Mouse (Mus musculus) ES-E14 (cell line): Measurements from ENCODE around the gene Fndc3b. TPM values are rescaled to one million over a fixed set of nuclear protein-coding genes. Genes with fewer than 3 reads are reported as not detected.

Experiments used
- DNase-seq: peaks from one replicate; pipeline ENCODE4 v3.0.0-alpha.2; 2013; ENCODE audit warnings: low read depth, low spot score
- H3K27ac ChIP-seq: 2 replicates; pipeline ENCODE4 v1.5.1; 2012; ENCODE audit warnings: low read depth, mild to moderate bottlenecking, low read length, moderate library complexity, mixed read lengths; ENCODE audit not compliant: poor library complexity, insufficient read depth, severe bottlenecking
- H3K36me3 ChIP-seq: 2 replicates; pipeline ENCODE4 v1.6.1; 2012; ENCODE audit warnings: mild to moderate bottlenecking, low read length, moderate library complexity, mixed read lengths; ENCODE audit not compliant: control insufficient read depth, poor library complexity, insufficient read depth, severe bottlenecking
- H3K4me1 ChIP-seq, 2 experiments: fragments of 150-350 bp in 1 of 2; sonication (generic) in 1 of 2; 2 replicates each; pipeline ENCODE4 v1.6.1; 2012; ENCODE audit warnings: low read length in 2 of 2, mild to moderate bottlenecking in 1 of 2, mixed read lengths in 1 of 2; ENCODE audit not compliant: control insufficient read depth in 2 of 2, insufficient read depth in 2 of 2, poor library complexity in 1 of 2
- H3K4me3 ChIP-seq, 2 experiments: fragments of 150-350 bp in 1 of 2; sonication (generic) in 1 of 2; 2 replicates each; pipeline ENCODE4 v1.5.1; 2012; ENCODE audit warnings: low read length in 2 of 2, low read depth in 1 of 2, mild to moderate bottlenecking in 1 of 2, mixed read lengths in 1 of 2; ENCODE audit not compliant: insufficient read depth in 1 of 2, poor library complexity in 1 of 2, severe bottlenecking in 1 of 2
- H3K9ac ChIP-seq: 2 replicates; pipeline ENCODE4 v1.6.1; 2012; ENCODE audit warnings: low read depth, mild to moderate bottlenecking, low read length, mixed read lengths; ENCODE audit not compliant: poor library complexity, insufficient read depth, severe bottlenecking
- H3K9me3 ChIP-seq: fragments of 150-350 bp; sonication (generic); 2 replicates; pipeline ENCODE4 v1.6.1; 2012; ENCODE audit warnings: low read depth, mild to moderate bottlenecking, low read length; ENCODE audit not compliant: control insufficient read depth, insufficient read depth
- CHD2 ChIP-seq: IDR thresholded peaks from 2 replicates; pipeline ENCODE4 v1.6.1; 2014; ENCODE audit warnings: mild to moderate bottlenecking, low read depth, low read length, inconsistent platforms
- HCFC1 ChIP-seq: IDR thresholded peaks from 2 replicates; pipeline ENCODE4 v1.6.1; 2012; ENCODE audit warnings: low read length, inconsistent platforms, borderline replicate concordance; ENCODE audit not compliant: insufficient read depth
- MAFK ChIP-seq: IDR thresholded peaks from 2 replicates; pipeline ENCODE4 v1.6.1; 2014; ENCODE audit warnings: mild to moderate bottlenecking, low read depth, low read length, inconsistent platforms; ENCODE audit not compliant: insufficient read depth
- ZC3H11A ChIP-seq: IDR thresholded peaks from 2 replicates; pipeline ENCODE4 v1.6.1; 2012; ENCODE audit warnings: low read depth, mild to moderate bottlenecking, inconsistent platforms, low read length, borderline replicate concordance
- ZNF384 ChIP-seq: IDR thresholded peaks from 2 replicates; pipeline ENCODE4 v1.6.1; 2012; ENCODE audit warnings: low read depth, low read length, inconsistent platforms
- in situ Hi-C, 2 experiments: fragments of 600-800 bp; cut with MboI; formaldehyde crosslinking; loops; one replicate each; pipeline ENCODE4 v1.15.1; 2025; ENCODE audit warnings: low sequenced_read_pairs in 2 of 2, inconsistent platforms in 1 of 2; ENCODE audit not compliant: unreplicated experiment in 2 of 2
- total RNA-seq: library from RNA; depleted of rRNA; stranded (reverse); fragments of 300-350 nt; gene quantifications from 2 replicates; pipeline ENCODE4 v1.2.3, GENCODE M21; 2012

Gene Fndc3b
- total RNA-seq, 1 experiment, result 16.6 TPM

DNA sequence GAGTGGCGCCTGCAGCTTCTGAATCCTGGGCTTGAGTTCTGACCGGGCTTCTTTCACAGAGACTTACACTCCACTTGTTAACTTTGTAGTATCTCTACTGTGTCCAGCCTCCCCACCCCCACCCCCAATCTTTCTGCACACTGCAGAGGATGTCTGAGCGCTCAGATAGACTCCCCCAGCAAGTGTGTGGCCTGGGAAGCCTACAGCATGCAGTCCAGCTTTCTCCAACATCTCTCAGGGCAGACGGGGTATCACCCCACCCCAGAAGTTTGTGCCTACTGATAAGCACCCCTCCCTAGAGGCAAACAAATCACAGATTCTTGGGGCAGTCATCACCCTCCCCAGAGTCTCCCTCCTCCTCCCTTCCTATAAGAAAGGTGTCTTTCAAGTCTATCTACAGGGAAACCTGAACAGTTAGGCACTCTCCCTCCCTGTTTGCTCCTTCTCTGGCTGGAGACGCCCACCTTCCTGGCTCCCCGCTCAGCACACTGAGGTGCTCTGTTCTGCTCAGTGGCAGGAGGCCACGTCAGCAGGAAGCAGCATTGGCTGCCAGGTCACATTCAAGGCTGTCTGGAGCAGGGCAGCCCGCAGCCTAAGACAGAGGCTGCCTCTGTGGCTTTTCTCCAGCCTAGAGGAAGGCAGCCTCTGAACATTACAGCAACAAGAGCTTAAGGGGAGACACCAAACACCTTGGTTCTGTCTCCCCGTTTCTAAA lies 103.9 kb downstream of the Fndc3b start:
- TF ChIP-seq ZC3H11A (no peak), HCFC1 (no peak), CHD2 (no peak), MAFK (no peak), ZNF384 (no peak)
- H3K9ac ChIP-seq, result no peak overlapping the region
- no peaks in the 10 kb centered on the region for H3K9me3 ChIP-seq
- no peak overlapping the region for H3K27ac ChIP-seq
- H3K4me1 ChIP-seq, result peaks cover 0 to 2% of the 10 kb centered on the region in 2 experiments; a peak in 2 of 4 replicates
- H3K36me3 ChIP-seq, result no peaks in the 10 kb centered on the region
- no peak for DNase-seq
- no peak overlapping the region for H3K4me3 ChIP-seq
- in situ Hi-C loops, result no loop called here

DNA sequence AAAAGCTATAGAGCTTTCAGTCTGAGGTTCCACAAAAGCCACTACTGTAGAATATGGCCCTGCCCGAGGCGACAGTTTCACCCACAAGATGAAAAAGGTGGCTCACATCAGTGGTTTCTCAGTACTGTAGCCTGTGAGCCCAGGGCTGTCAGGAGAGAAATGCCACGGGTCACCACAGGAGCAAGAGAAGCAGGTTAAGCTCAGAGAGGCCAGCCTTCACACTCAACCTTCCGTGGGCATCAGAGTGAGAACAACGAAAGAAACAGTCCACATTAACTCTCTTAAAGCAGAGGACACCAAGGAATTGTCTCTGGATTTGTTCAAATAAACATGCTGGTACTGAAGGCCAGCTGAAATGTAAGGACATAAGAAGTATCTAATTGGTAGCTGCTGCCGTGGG lies 104.5 kb downstream of the Fndc3b start:
- in situ Hi-C loops, result no loop called here
- H3K27ac ChIP-seq, result no peak overlapping the region
- H3K36me3 ChIP-seq, result no peaks in the 10 kb centered on the region
- no peak overlapping the region for H3K4me3 ChIP-seq
- no peaks in the 10 kb centered on the region for H3K9me3 ChIP-seq
- H3K4me1 ChIP-seq, result peaks cover 0 to 2% of the 10 kb centered on the region in 2 experiments; a peak in 2 of 4 replicates
- no peak overlapping the region for H3K9ac ChIP-seq
- no peak for TF ChIP-seq ZNF384
- TF ChIP-seq ZC3H11A, result no peak
- TF ChIP-seq CHD2, result no peak
- TF ChIP-seq HCFC1, result no peak
- TF ChIP-seq MAFK, result no peak
- DNase-seq, result no peak

DNA sequence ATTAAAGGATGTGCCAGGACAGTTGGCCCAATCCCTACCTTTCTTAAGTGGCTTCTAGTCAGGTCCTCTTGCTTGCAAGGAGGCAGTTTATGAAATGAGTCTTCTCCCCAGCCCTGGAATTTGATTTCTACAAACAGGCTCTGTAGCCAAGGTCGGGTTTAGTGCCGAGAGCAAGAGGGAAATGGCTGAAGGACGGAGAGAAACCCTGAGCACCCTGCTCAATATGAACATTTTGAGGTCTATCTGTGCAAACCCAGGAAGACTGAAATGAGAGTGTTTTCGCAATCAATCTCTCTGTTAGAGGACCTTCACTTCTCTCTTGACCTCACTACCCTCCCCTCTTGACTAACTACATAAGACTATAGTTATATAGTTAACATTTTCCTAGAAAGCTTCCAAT lies 105.5 kb downstream of the Fndc3b start:
- no peak overlapping the region for H3K9ac ChIP-seq
- DNase-seq, result no peak
- no peaks in the 10 kb centered on the region for H3K9me3 ChIP-seq
- H3K27ac ChIP-seq, result no peak overlapping the region
- H3K4me1 ChIP-seq, result peaks cover 0 to 3% of the 10 kb centered on the region in 2 experiments; a peak in 3 of 4 replicates
- H3K4me3 ChIP-seq, result no peak overlapping the region
- H3K36me3 ChIP-seq, result no peaks in the 10 kb centered on the region
- TF ChIP-seq ZC3H11A (no peak), HCFC1 (no peak), MAFK (no peak), ZNF384 (no peak), CHD2 (no peak)
- in situ Hi-C loops, result no loop called here

DNA sequence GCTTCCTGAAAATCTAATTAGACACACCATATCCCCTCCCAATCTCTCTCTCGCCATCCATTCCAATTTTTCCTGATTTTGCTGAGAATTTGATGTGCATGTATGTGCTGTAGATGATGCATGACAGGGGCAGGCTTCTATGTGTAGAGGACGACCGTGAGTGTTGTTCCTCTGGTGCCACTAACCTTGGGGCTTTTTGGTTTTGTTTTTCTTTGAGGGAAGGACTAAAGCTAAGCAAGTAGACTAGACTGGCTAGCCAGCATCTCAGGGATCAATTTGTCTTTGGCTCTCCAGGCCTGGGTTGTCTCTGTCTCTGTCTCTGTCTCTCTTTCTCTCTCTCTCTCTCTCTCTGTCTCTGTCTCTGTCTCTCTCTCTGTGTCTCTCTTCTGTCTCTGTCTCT lies 106.0 kb downstream of the Fndc3b start:
- H3K9me3 ChIP-seq, result no peaks in the 10 kb centered on the region
- no peaks in the 10 kb centered on the region for H3K36me3 ChIP-seq
- H3K4me1 ChIP-seq, result peaks cover 4 to 6% of the 10 kb centered on the region in 2 experiments
- in situ Hi-C loops, result no loop called here
- no peak overlapping the region for H3K4me3 ChIP-seq
- DNase-seq, result no peak
- no peak overlapping the region for H3K9ac ChIP-seq
- TF ChIP-seq HCFC1 (no peak), ZNF384 (no peak), ZC3H11A (no peak), MAFK (no peak), CHD2 (no peak)
- H3K27ac ChIP-seq, result no peak overlapping the region
